Mouse (Mus musculus) erythroblast, adult 5-6 weeks (primary cell): ENCODE data around the gene Gys1. TPM values are rescaled to one million over a fixed set of nuclear protein-coding genes. Genes with fewer than 3 reads are reported as not detected.

ENCODE experiments used
- total RNA-seq, 2 experiments: library from RNA; stranded (forward) in 1 of 2; stranded (reverse) in 1 of 2; fragments of 150-400 nt in 1 of 2; fragments of 200-764, 138-1000 nt in 1 of 2; gene quantifications; 2 replicates each; pipeline versions ENCODE4 v1.2.3 to v1.2.4; 2015 to 2017; ENCODE audit warnings: low replicate concordance in 2 of 2

The Gys1 gene
- total RNA-seq, 2 experiments from 2014 or later: 8.9 to 11.7 TPM

Other genes starting within 250 kb of the Gys1 start
Only the 30 nearest of the 32 such genes appear.
- not detected in 2 replicates for gene Ccdc155, start 230.0 kb upstream of the Gys1 start, total RNA-seq (2015; ENCODE audit: low replicate concordance)
- gene Ccdc155, start 230.0 kb upstream of the Gys1 start, total RNA-seq (2017; ENCODE audit: low replicate concordance): not detected in 2 replicates
- 6.3 and 20.8 TPM in 2 replicates for gene Dkkl1, start 222.7 kb upstream of the Gys1 start, total RNA-seq (2015; ENCODE audit: low replicate concordance)
- 0.56 TPM in 1 of 2 replicates, not detected in the other for gene Dkkl1, start 222.7 kb upstream of the Gys1 start, total RNA-seq (2017; ENCODE audit: low replicate concordance)
- gene Tead2, start 219.1 kb upstream of the Gys1 start, total RNA-seq (2015; ENCODE audit: low replicate concordance): not detected in 2 replicates
- 0.42 and 0.51 TPM in 2 replicates for gene Tead2, start 219.1 kb upstream of the Gys1 start, total RNA-seq (2017; ENCODE audit: low replicate concordance)
- 38.9 and 50.1 TPM in 2 replicates for gene Cd37, start 195.7 kb upstream of the Gys1 start, total RNA-seq (2015; ENCODE audit: low replicate concordance)
- gene Cd37, start 195.7 kb upstream of the Gys1 start, total RNA-seq (2017; ENCODE audit: low replicate concordance): 18.7 and 20.7 TPM in 2 replicates
- gene Slc6a16, start 193.8 kb upstream of the Gys1 start, total RNA-seq (2015; ENCODE audit: low replicate concordance): not detected in 2 replicates
- gene Slc6a16, start 193.8 kb upstream of the Gys1 start, total RNA-seq (2017; ENCODE audit: low replicate concordance): not detected in 2 replicates
- not detected in 2 replicates for gene Slc6a21, start 157.3 kb upstream of the Gys1 start, total RNA-seq (2015; ENCODE audit: low replicate concordance)
- gene Slc6a21, start 157.3 kb upstream of the Gys1 start, total RNA-seq (2017; ENCODE audit: low replicate concordance): not detected in 2 replicates
- gene Trpm4, start 101.1 kb upstream of the Gys1 start, total RNA-seq (2015; ENCODE audit: low replicate concordance): 0.42 TPM in 1 of 2 replicates, not detected in the other
- gene Trpm4, start 101.1 kb upstream of the Gys1 start, total RNA-seq (2017; ENCODE audit: low replicate concordance): not detected in 2 replicates
- not detected in 2 replicates for gene Hrc, start 99.6 kb upstream of the Gys1 start, total RNA-seq (2015; ENCODE audit: low replicate concordance)
- not detected in 2 replicates for gene Hrc, start 99.6 kb upstream of the Gys1 start, total RNA-seq (2017; ENCODE audit: low replicate concordance)
- gene Ppfia3, start 67.8 kb upstream of the Gys1 start, total RNA-seq (2015; ENCODE audit: low replicate concordance): 1.9 TPM in 1 of 2 replicates, not detected in the other
- 0.26 TPM in 1 of 2 replicates, not detected in the other for gene Ppfia3, start 67.8 kb upstream of the Gys1 start, total RNA-seq (2017; ENCODE audit: low replicate concordance)
- 1.5 TPM in 1 of 2 replicates, not detected in the other for gene Lin7b, start 64.3 kb upstream of the Gys1 start, total RNA-seq (2015; ENCODE audit: low replicate concordance)
- 5.4 TPM in 1 of 2 replicates, not detected in the other for gene Lin7b, start 64.3 kb upstream of the Gys1 start, total RNA-seq (2017; ENCODE audit: low replicate concordance)
- 50.5 and 70.2 TPM in 2 replicates for gene Snrnp70, start 39.1 kb upstream of the Gys1 start, total RNA-seq (2015; ENCODE audit: low replicate concordance)
- gene Snrnp70, start 39.1 kb upstream of the Gys1 start, total RNA-seq (2017; ENCODE audit: low replicate concordance): 169 and 259 TPM in 2 replicates
- gene Kcna7, start 29.2 kb upstream of the Gys1 start, total RNA-seq (2015; ENCODE audit: low replicate concordance): not detected in 2 replicates
- not detected in 2 replicates for gene Kcna7, start 29.2 kb upstream of the Gys1 start, total RNA-seq (2017; ENCODE audit: low replicate concordance)
- not detected in 2 replicates for gene Ntf5, start 21.1 kb upstream of the Gys1 start, total RNA-seq (2015; ENCODE audit: low replicate concordance)
- not detected in 2 replicates for gene Ntf5, start 21.1 kb upstream of the Gys1 start, total RNA-seq (2017; ENCODE audit: low replicate concordance)
- not detected in 2 replicates for gene Lhb, start 14.0 kb upstream of the Gys1 start, total RNA-seq (2015; ENCODE audit: low replicate concordance)
- gene Lhb, start 14.0 kb upstream of the Gys1 start, total RNA-seq (2017; ENCODE audit: low replicate concordance): not detected in 2 replicates
- 54.1 and 63.4 TPM in 2 replicates for gene Ruvbl2, start 3.3 kb downstream of the Gys1 start, total RNA-seq (2015; ENCODE audit: low replicate concordance)
- 23.1 and 50.1 TPM in 2 replicates for gene Ruvbl2, start 3.3 kb downstream of the Gys1 start, total RNA-seq (2017; ENCODE audit: low replicate concordance)
- gene Ftl1, start 25.0 kb downstream of the Gys1 start, total RNA-seq (2015; ENCODE audit: low replicate concordance): 1,430 and 1,622 TPM in 2 replicates
- 705 and 987 TPM in 2 replicates for gene Ftl1, start 25.0 kb downstream of the Gys1 start, total RNA-seq (2017; ENCODE audit: low replicate concordance)
- 8.6 and 12.7 TPM in 2 replicates for gene Bax, start 32.1 kb downstream of the Gys1 start, total RNA-seq (2015; ENCODE audit: low replicate concordance)
- gene Bax, start 32.1 kb downstream of the Gys1 start, total RNA-seq (2017; ENCODE audit: low replicate concordance): 9.7 and 11.8 TPM in 2 replicates
- gene Tulp2, start 47.0 kb downstream of the Gys1 start, total RNA-seq (2015; ENCODE audit: low replicate concordance): not detected in 2 replicates
- gene Tulp2, start 47.0 kb downstream of the Gys1 start, total RNA-seq (2017; ENCODE audit: low replicate concordance): 0.42 TPM in 1 of 2 replicates, not detected in the other
- gene Gm45808, start 52.0 kb downstream of the Gys1 start, total RNA-seq (2015; ENCODE audit: low replicate concordance): not detected in 2 replicates
- gene Gm45808, start 52.0 kb downstream of the Gys1 start, total RNA-seq (2017; ENCODE audit: low replicate concordance): not detected in 2 replicates
- gene Dhdh, start 54.0 kb downstream of the Gys1 start, total RNA-seq (2015; ENCODE audit: low replicate concordance): 3.3 TPM in 2 replicates
- 2.1 and 2.3 TPM in 2 replicates for gene Dhdh, start 54.0 kb downstream of the Gys1 start, total RNA-seq (2017; ENCODE audit: low replicate concordance)
- gene Nucb1, start 75.6 kb downstream of the Gys1 start, total RNA-seq (2015; ENCODE audit: low replicate concordance): 83.0 and 88.6 TPM in 2 replicates
- gene Nucb1, start 75.6 kb downstream of the Gys1 start, total RNA-seq (2017; ENCODE audit: low replicate concordance): 487 and 671 TPM in 2 replicates
- gene Ppp1r15a, start 91.4 kb downstream of the Gys1 start, total RNA-seq (2015; ENCODE audit: low replicate concordance): 1,095 and 1,392 TPM in 2 replicates
- 1,351 and 1,490 TPM in 2 replicates for gene Ppp1r15a, start 91.4 kb downstream of the Gys1 start, total RNA-seq (2017; ENCODE audit: low replicate concordance)
- gene Plekha4, start 91.5 kb downstream of the Gys1 start, total RNA-seq (2015; ENCODE audit: low replicate concordance): 1.3 TPM in 1 of 2 replicates, not detected in the other
- 2.8 and 9.9 TPM in 2 replicates for gene Plekha4, start 91.5 kb downstream of the Gys1 start, total RNA-seq (2017; ENCODE audit: low replicate concordance)
- not detected in 2 replicates for gene Hsd17b14, start 120.0 kb downstream of the Gys1 start, total RNA-seq (2015; ENCODE audit: low replicate concordance)
- gene Hsd17b14, start 120.0 kb downstream of the Gys1 start, total RNA-seq (2017; ENCODE audit: low replicate concordance): not detected in 2 replicates
- gene Bcat2, start 135.3 kb downstream of the Gys1 start, total RNA-seq (2015; ENCODE audit: low replicate concordance): 5.8 and 9.0 TPM in 2 replicates
- 10.7 and 11.2 TPM in 2 replicates for gene Bcat2, start 135.3 kb downstream of the Gys1 start, total RNA-seq (2017; ENCODE audit: low replicate concordance)
- gene Fgf21, start 180.6 kb downstream of the Gys1 start, total RNA-seq (2015; ENCODE audit: low replicate concordance): not detected in 2 replicates
- gene Fgf21, start 180.6 kb downstream of the Gys1 start, total RNA-seq (2017; ENCODE audit: low replicate concordance): not detected in 2 replicates
- not detected in 2 replicates for gene Fut1, start 182.4 kb downstream of the Gys1 start, total RNA-seq (2015; ENCODE audit: low replicate concordance)
- gene Fut1, start 182.4 kb downstream of the Gys1 start, total RNA-seq (2017; ENCODE audit: low replicate concordance): not detected in 2 replicates
- gene Izumo1, start 187.0 kb downstream of the Gys1 start, total RNA-seq (2015; ENCODE audit: low replicate concordance): not detected in 2 replicates
- not detected in 2 replicates for gene Izumo1, start 187.0 kb downstream of the Gys1 start, total RNA-seq (2017; ENCODE audit: low replicate concordance)
- not detected in 2 replicates for gene Rasip1, start 192.6 kb downstream of the Gys1 start, total RNA-seq (2015; ENCODE audit: low replicate concordance)
- gene Rasip1, start 192.6 kb downstream of the Gys1 start, total RNA-seq (2017; ENCODE audit: low replicate concordance): not detected in 2 replicates
- gene Mamstr, start 205.1 kb downstream of the Gys1 start, total RNA-seq (2015; ENCODE audit: low replicate concordance): not detected in 2 replicates
- gene Mamstr, start 205.1 kb downstream of the Gys1 start, total RNA-seq (2017; ENCODE audit: low replicate concordance): not detected in 2 replicates